Mouse (Mus musculus) embryo, embryonic 11 days (tissue): ENCODE data around the gene Apol8.

ENCODE experiments used
- DNase-seq: peaks from one replicate; pipeline ENCODE4 v3.0.0-alpha.2; 2015

Gene Apol8

DNA sequence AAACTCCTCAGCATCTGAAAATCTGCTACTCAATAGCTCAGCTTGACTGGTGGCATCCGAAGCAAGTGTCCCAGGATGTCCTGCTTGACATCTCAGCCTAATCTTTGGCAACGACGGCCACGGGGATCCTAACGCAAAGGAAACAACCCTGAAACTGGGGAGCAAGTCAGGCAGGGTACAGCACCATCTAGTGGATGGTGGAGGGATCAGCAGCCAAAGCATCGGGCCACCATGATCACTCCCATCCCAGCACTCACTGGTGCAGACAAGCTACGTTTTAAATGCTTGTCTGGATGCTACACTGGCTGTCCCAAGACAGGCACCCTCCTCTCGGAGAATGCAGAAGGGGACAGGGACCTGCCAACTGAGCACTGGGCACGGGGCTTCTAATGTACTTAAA, at the start of gene Apol8:
TSS of gene Apol8 (minus strand) at position 156 of the 400 bp plus-strand sequence.
- DNase-seq, result peak; percentile 71

DNA sequence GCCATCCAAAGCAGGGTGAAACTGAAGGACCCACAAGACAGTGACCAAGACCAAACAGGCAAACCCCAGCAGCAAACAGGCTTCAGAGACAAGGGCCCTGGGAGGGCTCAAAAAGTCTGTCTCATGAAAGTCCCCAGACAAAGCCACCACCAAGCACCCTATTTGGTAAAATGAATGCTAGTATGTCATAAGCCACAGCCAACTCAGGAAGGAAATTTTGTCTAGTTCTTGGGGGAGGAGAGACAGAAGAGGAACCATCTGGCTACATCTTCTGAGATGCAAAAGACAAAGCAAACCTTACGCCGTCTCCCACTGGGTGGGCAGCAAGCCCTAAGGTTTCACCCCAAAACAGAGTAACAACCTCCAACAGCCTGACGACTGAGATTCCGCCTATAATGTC, 48.9 kb upstream of the Apol8 start:
- DNase-seq, result no peak

- no peak for DNase-seq
These were observed 48.1 kb upstream of the Apol8 start for GRCm38 (mm10) chr15:77804949-77805348.

GRCm38 (mm10) chr15:77804460-77804859, 47.7 kb upstream of the Apol8 start:
- no peak for DNase-seq

GRCm38 (mm10) chr15:77803747-77804146, 46.9 kb upstream of the Apol8 start:
- no peak for DNase-seq

DNA sequence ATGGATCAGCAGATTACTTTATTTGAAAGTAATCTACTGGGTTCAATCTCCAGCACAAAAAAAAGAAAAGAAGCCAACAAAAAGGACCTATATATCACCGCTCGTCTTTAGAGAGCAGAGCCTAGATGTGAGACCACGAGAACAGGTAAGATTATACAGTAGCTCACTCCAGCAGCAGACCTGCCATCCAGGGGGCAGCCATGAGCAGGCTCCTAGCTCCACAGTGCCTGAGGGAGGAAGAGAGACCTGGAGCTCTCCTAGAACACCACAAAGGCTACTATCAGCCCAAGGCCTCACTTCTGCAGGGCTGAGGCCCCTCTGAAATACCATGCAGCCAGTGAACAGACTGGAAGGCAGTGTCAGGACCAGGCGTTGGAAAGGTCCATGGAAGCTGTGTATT, 46.2 kb upstream of the Apol8 start:
- no peak for DNase-seq

GRCm38 (mm10) chr15:77801188-77801587, 44.4 kb upstream of the Apol8 start:
- no peak for DNase-seq

DNA sequence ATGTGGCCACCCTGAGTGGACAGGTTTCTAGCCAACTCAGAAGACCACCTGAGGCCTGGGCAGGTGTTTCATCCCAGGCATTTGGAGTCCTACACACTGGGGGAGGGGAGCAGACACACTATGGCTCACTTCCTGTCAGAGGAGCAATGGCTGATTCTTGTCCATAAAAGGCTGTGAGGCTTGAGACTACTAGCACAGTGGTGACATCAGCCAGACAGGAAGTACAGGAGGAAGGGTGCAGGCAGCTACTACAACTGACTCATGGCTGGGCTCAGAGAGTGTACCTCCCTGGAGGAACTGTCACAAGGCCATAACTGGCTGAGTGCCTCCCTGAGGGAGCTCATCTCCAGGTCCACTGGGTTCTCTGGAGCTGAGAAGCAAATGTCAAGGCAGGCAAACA, 43.7 kb upstream of the Apol8 start:
- peak; percentile 35 for DNase-seq

DNA sequence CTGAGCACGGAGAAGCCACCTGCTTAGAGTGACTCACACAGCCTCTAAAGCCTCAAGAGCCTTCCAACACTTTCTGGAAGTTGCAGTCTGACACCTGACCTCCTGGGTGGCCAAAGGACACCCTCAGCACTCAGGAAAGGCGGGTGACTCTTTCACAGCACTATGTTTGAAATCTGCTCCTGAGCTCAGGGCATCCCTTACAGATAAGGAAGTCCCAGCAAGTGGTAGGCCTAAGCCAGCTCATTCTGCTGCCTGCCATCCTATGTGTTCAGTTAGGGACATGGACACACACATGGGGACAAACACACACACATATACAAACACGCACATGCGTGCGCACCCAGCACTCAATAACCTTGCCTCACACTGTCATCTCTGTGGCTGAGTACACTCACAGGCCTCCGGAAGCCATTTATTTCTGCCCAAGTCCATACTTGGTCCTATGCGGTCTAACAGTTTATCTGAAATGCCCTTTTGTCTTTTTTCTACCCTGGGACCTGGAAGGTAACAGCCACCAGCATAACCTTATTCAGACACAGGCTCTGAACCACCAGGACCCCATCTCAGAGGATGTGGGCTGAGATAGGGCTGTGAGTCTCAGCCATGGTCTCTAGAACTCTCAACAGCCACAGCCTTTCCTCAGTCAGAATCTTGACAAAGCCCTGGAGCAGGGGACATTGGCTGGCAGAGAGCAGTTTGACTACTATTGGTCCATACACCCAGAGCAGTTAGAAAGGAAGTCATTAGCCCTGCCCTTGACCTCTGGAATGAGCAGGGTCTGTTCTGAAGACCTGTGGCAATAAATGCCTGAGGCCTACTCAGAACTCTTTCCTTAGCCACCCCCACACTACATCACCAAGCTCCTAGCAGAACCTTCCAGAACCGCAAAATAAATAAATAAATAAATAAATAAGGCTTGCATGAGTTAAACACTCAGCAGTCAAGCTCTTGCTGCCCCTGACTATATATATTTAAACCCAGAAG, 43.0 kb upstream of the Apol8 start:
- DNase-seq, result no peak

- DNase-seq, result peak; percentile 78
These were observed 42.1 kb upstream of the Apol8 start for GRCm38 (mm10) chr15:77798664-77799490.

- no peak for DNase-seq
These were observed 41.0 kb upstream of the Apol8 start for GRCm38 (mm10) chr15:77797609-77798411.

DNA sequence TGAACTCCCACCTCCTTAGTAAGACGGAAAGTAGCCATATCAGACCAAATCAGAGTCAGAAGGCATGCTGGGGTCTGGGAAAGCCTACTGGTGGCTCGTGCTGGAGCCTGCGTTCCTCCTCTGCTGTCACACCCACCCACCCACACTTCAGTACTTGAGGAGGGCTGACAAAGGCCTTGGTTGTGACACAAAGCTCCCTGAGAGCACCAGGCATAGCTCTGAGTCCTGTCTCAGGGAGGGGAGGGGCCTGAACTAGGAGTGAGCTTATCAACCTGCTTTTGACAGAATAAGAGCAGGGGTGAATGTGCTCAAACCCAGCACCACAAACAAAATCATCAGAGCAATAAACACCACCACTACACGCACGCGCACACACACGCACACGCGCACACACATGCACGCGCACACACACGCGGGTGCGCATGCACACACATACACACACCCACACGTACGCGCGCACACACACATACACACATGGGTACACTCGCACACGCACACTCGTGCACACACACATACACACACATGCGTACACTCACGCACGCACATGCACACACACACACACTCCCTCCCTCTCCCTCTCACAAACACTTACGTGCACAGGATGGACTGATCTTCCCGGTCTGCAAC, 39.7 kb upstream of the Apol8 start:
- DNase-seq, result no peak

GRCm38 (mm10) chr15:77794908-77795356, 38.1 kb upstream of the Apol8 start:
- no peak for DNase-seq

GRCm38 (mm10) chr15:77794138-77794907, 37.5 kb upstream of the Apol8 start:
- no peak for DNase-seq

DNA sequence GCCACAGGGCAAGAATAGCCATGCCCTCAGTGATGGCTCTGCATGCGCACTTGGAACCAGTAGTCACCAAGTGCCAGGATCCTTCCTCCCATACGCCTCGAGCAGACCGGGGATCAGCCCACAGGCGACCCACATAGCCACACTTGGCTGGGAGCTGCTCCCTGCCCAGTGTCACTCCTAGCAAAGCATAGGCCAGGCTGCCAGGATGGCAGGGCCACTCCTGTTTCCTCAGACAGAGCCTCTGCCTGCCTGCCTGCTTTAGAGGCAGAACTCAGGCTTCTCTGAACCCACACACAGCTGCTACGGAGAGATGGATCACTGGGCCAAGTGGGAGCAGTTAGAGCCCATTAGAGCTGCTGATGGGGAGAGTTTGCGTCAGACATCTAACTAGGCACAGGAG, 36.8 kb upstream of the Apol8 start:
- DNase-seq, result no peak

- no peak for DNase-seq
These were observed 36.3 kb upstream of the Apol8 start for GRCm38 (mm10) chr15:77793094-77793493.

DNA sequence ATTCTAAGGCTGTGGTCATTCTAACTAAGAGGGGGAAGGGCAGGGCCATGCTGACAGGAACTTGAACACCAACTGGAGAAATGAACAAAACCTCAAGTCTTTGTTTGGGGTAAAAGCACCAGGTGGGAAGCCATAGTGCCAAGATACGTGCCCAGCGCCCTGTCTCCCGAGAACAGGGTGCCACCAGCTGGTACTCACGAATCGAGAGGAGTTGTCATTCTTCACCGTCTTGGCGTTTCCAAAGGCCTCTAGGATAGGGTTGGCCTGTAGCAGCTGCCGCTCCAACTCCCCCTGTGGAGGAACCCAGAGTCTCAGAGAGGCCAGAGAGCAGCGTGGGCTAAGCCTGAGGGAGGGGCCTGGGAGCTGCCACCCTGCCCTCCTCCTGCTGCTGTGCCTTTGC, 35.3 kb upstream of the Apol8 start:
- DNase-seq, result no peak

DNA sequence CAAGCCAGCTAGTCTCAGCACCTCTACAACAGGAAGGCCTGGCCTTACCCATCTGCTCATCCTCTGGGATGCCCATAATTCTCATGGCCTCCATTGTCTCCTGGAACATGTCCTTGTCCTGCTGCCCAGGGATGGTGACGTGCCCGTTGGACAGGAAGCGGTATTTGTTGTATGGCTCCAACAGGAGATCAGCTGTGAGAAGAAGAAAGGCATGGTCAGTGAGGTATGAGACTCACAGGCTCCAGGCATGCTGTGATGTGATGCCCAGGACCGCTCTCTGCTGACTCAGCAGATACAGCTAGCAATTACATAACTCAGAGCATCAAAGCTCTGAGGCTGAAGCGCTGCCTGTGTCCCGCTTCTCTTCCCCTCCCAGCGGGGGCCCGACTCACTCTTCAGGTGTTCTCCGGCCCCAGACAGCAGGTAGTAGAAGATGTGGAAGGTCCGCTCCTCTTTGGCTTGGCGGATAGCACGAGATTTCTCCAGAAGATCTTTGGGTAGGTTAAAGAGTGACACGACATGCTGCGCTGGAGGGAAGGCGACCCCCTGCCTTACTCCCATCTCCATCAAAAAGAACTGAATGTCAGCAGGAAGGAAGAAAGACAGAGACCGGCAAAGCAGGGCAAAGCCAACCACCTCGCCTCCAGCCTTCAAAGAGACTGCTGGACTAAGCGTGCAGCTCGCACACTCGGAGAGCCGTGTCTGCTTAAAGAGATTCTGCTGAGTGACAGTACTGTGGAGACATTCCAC, 34.0 kb upstream of the Apol8 start:
- DNase-seq, result no peak

DNA sequence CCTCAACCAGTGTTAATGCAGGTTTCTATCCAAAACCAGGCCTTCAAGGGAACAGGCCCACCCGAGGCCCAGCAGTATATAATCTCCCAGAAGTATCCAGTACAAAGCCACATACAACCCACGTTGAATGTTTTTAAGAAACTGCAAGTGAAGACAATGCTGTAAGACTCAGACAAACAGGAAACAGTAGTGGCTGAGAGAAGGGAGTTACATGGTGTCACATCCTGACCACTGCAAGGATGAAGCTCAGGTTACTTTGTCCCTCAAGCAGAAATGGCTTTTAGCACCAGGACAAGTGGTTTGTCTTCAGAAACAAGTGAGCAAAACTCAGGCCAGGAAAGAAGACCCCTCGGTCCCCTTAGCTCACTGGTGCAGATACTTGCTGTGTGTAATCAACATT, 32.4 kb upstream of the Apol8 start:
- DNase-seq, result no peak

GRCm38 (mm10) chr15:77788356-77788755, 31.6 kb upstream of the Apol8 start:
- no peak for DNase-seq

DNA sequence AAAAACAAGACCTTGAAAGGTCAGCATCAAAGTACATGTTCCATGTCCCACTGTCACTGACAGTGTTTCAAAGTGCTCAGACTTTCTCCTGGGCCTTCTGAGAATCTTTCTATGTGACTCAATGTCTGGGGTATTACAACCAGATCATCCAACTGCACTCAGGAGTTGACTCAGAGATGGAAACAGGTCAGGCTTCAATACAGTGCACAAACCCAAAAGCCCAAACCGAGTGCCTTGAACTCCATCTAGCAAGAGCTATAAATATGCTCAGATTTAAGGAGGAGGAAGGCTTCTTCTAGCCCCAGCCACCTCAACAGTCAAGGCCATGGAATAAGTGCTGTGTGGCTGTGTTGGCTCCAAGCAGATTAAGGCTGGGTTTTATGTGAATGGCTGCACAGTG, 29.0 kb upstream of the Apol8 start:
- no peak for DNase-seq
